Mouse (Mus musculus) heart, adult 18-20 months (tissue): Measurements from ENCODE around the gene Gm6871. TPM values are rescaled to one million over a fixed set of nuclear protein-coding genes. Genes with fewer than 3 reads are reported as not detected.

Experiments
- total RNA-seq, 2 experiments: library from RNA; stranded (reverse); gene quantifications; 2 replicates each; pipeline ENCODE4 v1.2.3; 2021

Gene Gm6871
- total RNA-seq, 2 experiments from 2014 or later, result not detected

Other genes with a start within 250 kb of the Gm6871 start
- 10 to 100 TPM; 10.5 to 12.0 TPM for gene AI987944, start 180.3 kb downstream of the Gm6871 start, total RNA-seq
- gene Vmn2r57, start 125.0 kb downstream of the Gm6871 start, total RNA-seq, result under 1 TPM; 0.17 to 0.26 TPM
- under 1 TPM in 1 of 2 experiments, not detected in 1; 0.10 TPM for gene Gm20449, start 74.2 kb downstream of the Gm6871 start, total RNA-seq
- gene AW146154, start 73.8 kb downstream of the Gm6871 start, total RNA-seq, result 1 to 10 TPM; 3.8 to 5.1 TPM
- gene 2610021A01Rik, start 25.6 kb upstream of the Gm6871 start, total RNA-seq, result 1 to 10 TPM; 7.5 to 8.9 TPM
- 1 to 10 TPM; 7.9 to 8.9 TPM for gene Zfp788, start 59.5 kb upstream of the Gm6871 start, total RNA-seq